Mouse (Mus musculus): ENCODE measurements around the gene Il21.

The Il21 gene

DNA sequence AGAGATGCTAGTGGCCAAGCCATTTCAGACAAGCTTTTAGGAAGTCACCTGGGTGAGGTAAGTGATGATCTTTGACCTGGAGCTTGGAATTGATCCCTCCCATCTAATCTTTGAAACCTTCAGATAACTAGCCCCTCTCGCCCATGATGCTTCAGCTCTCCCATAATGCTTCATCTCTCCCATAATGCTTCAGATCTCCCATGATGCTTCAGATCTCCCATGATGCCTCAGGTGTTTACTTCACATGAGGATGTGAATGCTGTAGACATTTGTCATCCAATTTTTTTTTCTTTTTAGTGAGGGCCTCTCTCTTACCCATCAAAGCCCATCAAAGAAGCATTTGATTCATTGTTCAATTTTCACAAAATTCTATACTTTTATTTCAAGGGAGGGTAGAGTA is 46.9 kb downstream of the Il21 start:
- DNase-seq, result no peak

DNA sequence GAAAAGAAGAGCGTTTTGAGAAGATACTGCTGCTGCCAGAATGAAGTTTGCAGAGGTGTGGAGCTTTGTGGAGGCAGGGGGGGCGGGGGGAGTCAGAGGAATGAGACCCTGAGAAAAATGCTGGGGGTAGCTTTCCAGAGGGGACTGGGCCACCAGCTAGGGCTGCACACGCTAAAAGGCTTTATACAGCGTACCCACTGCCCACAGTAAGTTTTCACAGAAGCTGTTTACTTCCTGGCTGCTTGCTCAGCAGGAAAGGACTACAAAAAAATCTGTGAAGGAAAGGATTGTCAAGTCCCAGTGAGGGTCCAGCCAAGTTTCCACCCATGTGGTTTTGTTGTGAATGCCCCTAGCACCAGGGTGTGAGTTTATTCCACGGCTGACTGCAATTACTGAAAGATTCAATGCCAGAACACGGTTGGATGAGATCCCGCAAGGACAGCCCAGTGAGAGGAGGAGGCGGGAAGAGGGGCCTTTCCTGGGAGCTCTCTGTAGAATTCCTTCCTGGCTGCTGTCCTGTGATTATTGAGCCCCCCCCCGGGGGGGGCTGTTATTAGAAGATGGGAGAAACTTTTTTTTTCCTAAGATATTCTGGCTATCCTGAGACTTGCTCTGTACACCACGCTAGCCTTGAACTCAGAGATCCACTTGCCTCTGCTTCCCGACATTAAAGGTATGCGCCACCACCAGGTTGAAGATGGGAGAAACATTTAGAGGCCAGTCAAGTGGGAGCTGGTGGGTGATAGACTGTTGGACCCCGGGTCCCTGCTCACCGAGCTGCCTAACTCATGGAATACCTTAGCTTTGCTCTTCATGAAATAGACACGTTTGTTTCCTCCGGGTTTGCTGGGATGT is 49.8 kb downstream of the Il21 start:
- DNase-seq, result peak in 1 of 2 experiments; percentile 4

DNA sequence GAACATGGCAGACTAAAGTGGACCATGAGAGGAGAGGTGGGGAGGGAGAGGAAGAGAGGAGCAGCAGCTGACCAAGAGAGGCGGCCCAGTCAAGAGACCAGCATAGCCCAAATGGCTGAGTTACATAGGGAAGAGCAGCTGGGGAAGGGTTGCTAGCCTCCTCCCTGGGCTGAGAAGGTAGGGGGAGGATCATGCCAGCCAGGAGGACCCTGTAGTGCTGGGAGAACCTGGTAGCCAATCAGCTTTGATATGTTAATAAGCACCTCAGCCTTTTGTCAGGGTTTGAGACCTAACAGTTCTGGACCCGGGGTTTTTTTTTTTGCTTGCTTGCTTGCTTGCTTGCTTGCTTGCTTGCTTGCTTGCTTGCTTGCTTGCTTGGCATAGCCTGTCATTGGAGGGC is 51.4 kb downstream of the Il21 start:
- DNase-seq, result no peak

DNA sequence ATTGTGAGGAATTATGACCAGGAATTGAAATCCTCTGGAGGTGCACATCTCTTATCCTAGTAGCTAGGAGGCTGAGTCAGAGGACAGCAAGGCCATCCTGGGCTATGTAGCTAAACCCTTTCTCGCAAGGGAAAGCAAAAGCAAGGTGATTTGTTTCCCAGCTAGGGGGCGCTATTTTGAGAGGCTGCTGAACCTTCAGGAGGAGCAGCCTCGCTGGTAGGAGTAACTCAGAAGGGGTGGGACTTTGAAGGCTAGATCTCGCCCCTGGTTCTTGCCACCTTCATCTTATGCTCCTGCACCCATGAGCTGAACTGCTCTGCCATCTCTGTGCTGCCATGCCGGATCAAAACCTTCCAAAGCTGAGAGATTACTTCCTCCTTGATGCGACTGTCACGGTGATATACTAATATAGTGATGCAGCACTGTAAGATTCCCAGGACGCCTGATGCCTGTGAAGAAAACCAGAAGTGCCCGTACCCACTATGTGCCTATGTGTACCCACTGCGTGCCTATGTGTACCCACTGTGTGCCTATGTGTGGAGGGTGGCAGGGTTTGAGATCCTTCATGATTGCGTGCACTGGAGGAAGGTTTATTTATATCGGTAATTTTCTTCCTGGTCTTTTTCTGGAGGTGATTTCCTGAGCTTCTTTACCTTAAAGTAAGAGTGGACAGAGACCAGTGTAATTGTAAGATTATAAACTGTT is 52.2 kb downstream of the Il21 start:
- DNase-seq, result no peak

DNA sequence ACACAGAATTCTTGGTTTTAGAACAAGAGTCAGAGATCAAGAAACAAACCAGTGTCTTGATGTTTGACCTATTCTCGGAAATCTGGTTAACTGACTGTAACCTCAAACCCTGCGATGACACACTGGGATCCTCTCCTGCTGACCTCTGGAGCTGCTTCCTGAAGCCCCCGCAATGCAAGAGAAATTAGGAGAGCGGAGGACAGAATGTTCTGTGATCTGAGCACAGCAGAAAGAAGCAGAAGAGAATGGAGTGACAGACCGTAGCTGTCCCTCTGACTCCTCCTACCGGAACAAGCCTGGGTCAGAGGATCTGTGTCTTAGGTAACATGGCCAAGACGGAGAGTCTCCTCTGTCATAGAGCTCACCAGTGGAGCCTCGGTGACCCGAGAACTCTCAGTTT is 53.0 kb downstream of the Il21 start:
- no peak for DNase-seq

DNA sequence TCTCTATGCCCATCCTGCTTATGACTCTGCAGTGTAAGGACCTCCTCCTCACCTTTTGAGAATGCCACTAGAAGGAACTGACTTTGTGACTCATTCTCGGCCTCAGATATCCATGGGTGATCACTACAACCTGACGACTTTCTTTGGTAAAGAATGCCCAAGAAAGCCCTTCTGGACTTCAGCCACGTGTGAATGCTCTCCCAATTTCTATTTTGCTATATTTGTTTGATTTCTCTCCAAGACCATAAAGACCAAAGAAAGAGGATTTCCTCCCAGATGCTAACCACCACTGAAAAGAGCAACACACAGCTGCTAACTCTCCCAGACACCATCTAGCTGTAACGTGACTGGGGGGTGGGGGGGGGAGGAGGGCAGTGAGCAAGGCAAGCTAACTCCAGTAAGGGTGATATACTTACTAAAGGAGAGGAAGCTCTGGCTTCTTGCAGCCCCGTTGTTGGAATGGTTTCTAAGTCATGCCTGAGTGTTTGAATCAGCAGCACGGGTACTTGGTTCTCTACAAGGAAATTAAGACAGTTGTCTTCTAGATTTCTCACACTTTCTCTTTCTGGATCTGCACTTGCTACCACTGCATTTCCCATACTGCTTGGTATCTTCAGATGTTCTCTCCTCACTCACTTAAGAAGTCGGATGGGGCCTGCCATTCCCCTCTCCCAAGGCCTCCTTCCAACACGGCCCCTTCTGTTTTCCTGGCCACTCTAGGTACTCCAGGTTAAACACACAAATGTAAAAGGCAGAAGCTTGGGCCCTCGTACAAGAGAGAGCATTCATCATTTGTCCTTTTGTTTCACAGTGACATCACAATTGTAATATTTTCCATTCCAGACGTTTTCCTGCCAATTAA is 57.5 kb downstream of the Il21 start:
- DNase-seq, result no peak

DNA sequence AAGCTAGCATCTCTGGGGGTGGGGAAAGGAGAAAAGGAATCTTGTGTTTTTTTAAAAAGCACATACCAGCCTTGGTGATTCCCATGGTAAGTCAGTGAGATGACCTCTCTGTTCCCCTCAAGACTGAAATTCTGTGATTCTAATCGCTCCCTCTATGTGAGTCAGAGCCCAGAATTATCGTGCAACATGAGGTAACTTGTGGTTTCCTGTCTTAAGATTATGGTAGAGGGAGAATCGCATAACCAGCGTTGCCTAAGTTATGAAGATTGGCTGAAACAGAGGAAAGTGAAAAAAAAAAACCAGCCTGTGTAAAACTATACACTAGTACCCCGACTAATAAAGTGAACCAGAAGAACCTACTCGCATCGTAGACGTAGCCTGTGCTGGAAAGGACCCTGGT is 59.2 kb downstream of the Il21 start:
- DNase-seq, result no peak
